Mouse (Mus musculus): ENCODE data around the gene Lifr. TPM values are rescaled to one million over a fixed set of nuclear protein-coding genes. Genes with fewer than 3 reads are reported as not detected.

Lifr gene
- polyA plus RNA-seq, 1 experiment from 2014 or later = 17.5 TPM

DNA sequence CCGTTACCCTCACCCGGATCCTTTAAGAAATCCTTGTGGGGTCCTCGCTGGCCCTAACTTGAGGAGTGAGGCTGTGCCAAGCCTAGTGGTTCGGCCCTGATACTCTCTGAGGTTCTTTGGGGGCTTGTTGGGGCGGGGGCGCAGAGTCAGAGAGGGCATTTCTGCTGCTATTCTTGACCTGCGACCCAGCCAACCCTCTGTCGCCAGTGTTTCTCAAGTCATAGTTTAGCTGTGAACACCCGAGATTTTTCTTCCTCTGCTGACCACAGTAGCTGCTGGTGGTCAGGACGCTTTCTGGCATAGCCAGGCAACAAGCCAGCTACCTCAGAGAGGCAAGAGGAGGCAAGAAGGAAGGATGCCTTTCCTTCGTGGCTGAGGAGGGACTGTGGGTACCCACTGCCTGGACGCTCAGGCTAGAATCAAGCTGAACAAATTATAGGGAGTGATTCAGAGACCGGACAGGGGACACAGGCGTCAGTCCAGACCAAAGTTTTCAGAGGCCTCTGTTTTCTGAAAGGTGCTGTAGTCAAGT, 25.4 kb upstream of the Lifr start:
- Histone ChIP-seq H3K4me3 (no peak overlapping the region), H3K27ac (no peak overlapping the region), H3K9ac (no peak overlapping the region), H3K4me1 (peaks cover 14% of the 10 kb centered on the region), H3K9me3 (no peaks in the 10 kb centered on the region), H3K27me3 (no peaks in the 10 kb centered on the region), H3K36me3 (no peaks in the 10 kb centered on the region), H3K4me2 (replicated peaks) (no peak overlapping the region)
- no peak for ATAC-seq (ENCODE audit: low FRiP score, low read depth)
- 84% methylated on average over 14 of the region's 14 CpGs for WGBS

DNA sequence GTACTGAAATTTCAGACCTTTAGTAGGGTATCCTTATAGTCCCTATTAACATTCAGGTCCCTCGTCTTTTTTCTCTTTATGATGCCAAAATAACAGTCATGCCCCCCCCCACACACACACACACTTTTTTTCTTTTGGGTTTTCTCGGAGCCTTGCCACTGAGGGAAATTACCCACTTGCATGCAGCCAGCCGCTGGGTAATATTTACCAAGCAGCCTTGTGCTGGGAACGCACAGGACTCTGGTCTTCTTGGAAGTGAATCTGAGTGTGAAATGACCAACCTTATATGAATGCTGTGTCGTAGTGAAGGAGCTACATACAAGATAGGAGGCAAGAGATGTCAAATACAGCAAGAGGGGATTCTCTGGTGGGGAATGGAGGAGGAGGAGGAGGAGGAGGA, 24.8 kb upstream of the Lifr start:
- Histone ChIP-seq H3K4me1 (peaks cover 14% of the 10 kb centered on the region), H3K36me3 (no peaks in the 10 kb centered on the region), H3K27ac (no peak overlapping the region), H3K9me3 (no peaks in the 10 kb centered on the region), H3K4me2 (replicated peaks) (no peak overlapping the region), H3K9ac (no peak overlapping the region), H3K4me3 (no peak overlapping the region), H3K27me3 (no peaks in the 10 kb centered on the region)
- no peak for ATAC-seq (ENCODE audit: low FRiP score, low read depth)
- WGBS = 78% methylated on average over 5 of the region's 5 CpGs

DNA sequence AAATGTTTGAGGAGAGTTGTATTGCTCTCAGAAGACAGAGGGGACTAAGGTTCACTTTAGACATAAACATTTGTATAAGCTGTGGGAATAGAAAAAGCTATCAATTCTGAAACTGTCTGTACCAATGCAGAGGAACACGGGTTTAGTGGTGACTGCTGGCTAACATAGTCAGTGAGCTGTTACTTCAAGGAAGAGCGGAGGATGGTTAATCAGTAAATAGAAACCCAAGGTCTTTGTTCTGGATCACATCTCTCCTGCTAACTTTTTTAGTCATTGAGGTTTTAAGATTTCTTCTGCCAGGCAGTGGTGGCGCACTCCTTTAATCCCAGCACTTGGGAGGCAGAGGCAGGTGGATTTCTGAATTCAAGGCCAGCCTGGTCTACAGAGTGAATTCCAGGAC, 23.7 kb upstream of the Lifr start:
- Histone ChIP-seq H3K9ac (no peak overlapping the region), H3K4me1 (peaks cover 13% of the 10 kb centered on the region), H3K4me2 (replicated peaks) (no peak overlapping the region), H3K9me3 (no peaks in the 10 kb centered on the region), H3K27ac (no peak overlapping the region), H3K36me3 (no peaks in the 10 kb centered on the region), H3K27me3 (no peaks in the 10 kb centered on the region), H3K4me3 (no peak overlapping the region)
- ATAC-seq (ENCODE audit: low FRiP score, low read depth) = no peak
- 84% methylated on average over 3 of the region's 3 CpGs for WGBS

DNA sequence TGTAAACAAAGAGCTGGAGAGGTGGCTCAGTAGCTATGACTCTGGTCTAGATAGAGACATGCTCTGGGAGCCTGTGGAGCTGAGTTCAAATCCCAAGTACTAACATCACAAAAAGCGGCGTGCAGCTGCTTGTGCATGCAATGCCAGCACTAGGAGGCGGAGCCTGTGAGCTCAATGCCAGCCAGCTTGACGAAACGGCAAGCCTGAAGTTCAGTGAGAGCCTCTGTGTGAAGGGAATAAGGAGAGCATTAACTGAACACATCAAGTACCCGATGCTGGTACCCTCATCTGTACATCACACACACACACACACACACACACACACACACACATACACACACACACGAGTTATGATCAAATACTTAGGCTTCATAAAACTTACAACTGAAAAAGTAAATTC, 21.0 kb upstream of the Lifr start:
- Histone ChIP-seq H3K4me1 (peaks cover 3% of the 10 kb centered on the region; the same call in 1 of the 2 replicates), H3K4me2 (replicated peaks) (no peak overlapping the region), H3K27me3 (no peaks in the 10 kb centered on the region), H3K9me3 (no peaks in the 10 kb centered on the region), H3K36me3 (no peaks in the 10 kb centered on the region), H3K9ac (no peak overlapping the region), H3K4me3 (no peak overlapping the region), H3K27ac (no peak overlapping the region)
- WGBS = 62% methylated on average over 7 of the region's 7 CpGs
- ATAC-seq (ENCODE audit: low FRiP score, low read depth) = no peak

DNA sequence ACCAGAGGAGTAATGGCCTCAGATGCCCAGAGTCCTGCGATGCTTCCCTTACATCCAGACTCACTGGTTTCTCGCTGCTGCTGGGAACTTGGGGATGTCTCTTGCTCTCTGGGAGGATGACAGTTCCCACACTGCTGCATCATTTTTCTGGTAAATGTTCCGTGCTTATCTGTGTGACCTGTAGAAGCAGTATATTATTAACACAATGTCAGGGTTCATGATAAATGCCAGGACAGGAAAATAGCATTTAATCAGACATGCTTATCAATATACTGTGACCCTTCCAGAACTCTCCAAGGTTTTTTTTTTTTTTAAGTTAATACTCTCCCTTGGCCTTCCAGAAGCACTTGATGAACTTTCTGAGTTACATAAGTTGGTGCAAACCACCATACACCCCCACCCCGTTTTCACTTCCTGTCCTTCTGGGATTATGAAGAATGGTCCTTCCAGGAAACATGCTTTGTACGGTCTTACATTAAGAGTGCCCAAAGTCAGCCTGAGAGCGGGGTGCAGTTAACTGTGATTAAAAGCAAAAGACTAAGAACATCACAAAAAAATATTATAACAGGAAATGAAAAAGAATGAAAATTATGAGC, 20.1 kb upstream of the Lifr start:
- Histone ChIP-seq H3K4me1 (peaks cover 3% of the 10 kb centered on the region; the same call in 1 of the 2 replicates), H3K9ac (no peak overlapping the region), H3K4me3 (no peak overlapping the region), H3K27ac (no peak overlapping the region), H3K27me3 (no peaks in the 10 kb centered on the region), H3K9me3 (no peaks in the 10 kb centered on the region), H3K4me2 (replicated peaks) (no peak overlapping the region), H3K36me3 (no peaks in the 10 kb centered on the region)
- 61% methylated on average over 6 of the region's 6 CpGs for WGBS
- no peak for ATAC-seq (ENCODE audit: low FRiP score, low read depth)

DNA sequence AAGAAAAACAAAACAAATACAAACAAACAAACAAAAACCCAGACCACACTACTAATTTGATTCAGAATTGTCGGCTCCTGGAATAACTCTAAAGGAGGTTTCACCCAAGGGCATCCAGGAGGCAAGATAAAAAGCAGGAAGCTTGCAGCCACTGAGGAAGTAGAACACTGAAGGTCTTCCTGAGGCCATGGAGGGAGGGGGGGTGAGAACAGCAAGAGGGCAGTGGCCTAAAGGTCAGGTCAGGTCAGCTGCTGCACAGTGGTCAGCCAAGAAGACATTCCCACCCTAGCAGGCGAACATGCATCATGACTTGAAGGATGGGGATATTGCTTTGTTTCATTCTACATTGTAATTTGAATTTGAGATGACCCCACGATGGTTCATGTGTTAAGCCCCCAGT, 17.1 kb upstream of the Lifr start:
- no peak overlapping the region for H3K4me2 ChIP-seq (replicated peaks)
- H3K4me3 ChIP-seq = no peak overlapping the region
- no peaks in the 10 kb centered on the region for H3K27me3 ChIP-seq
- no peak for ATAC-seq (ENCODE audit: low FRiP score, low read depth)
- H3K9me3 ChIP-seq = no peaks in the 10 kb centered on the region
- H3K36me3 ChIP-seq = no peaks in the 10 kb centered on the region
- H3K9ac ChIP-seq = no peak overlapping the region
- no peak overlapping the region for H3K27ac ChIP-seq
- 65% methylated on average over 3 of the region's 3 CpGs for WGBS
- H3K4me1 ChIP-seq = peaks cover 3% of the 10 kb centered on the region; the same call in 1 of the 2 replicates

DNA sequence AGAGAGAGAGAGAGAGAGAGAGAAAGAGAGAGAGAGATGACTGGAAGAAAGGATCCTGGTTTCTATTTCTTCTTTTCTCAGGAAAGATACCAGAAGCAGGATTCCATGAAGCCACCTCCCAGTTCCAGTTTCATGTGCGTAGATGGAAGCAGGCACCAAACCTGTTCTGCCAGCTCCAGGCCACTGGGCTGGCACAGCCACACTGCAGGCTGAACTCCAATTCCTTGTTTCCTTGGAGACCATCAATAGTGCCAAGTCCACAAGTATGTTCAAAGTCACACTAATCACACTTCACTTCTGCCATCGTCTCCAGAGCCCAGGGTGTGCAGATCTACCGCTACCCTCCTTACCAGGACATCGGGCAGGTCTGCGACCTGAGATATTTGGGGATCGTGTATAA, 15.2 kb upstream of the Lifr start:
- Histone ChIP-seq H3K4me1 (no peaks in the 10 kb centered on the region), H3K9ac (no peak overlapping the region), H3K4me3 (no peak overlapping the region), H3K9me3 (no peaks in the 10 kb centered on the region), H3K4me2 (replicated peaks) (no peak overlapping the region), H3K36me3 (no peaks in the 10 kb centered on the region), H3K27me3 (no peaks in the 10 kb centered on the region), H3K27ac (no peak overlapping the region)
- no peak for ATAC-seq (ENCODE audit: low FRiP score, low read depth)
- 86% methylated on average over 6 of the region's 6 CpGs for WGBS

DNA sequence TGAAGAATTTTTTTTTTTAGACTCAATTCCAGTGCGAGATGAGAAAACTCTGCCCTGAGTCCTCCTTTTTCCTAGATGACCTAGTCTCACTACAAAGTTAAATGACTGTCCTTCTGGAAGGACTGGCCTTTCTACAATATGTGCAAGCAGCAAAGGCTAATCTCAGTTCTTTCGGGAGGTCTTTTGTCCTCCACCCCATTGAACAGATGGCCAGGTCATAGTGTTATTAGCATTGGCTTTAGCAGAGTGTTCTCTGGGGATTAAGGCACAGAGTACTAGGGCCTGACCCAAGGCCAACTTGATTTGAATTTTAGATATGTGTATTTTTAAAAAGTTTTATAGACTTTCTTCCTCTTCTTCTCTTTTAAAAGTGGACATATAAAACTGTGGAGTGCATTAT, 12.1 kb upstream of the Lifr start:
- 74% methylated on average over 2 of the region's 2 CpGs for WGBS
- Histone ChIP-seq H3K4me1 (peaks cover 10% of the 10 kb centered on the region; the same call in 1 of the 2 replicates), H3K9ac (no peak overlapping the region), H3K27me3 (no peaks in the 10 kb centered on the region), H3K9me3 (no peaks in the 10 kb centered on the region), H3K4me2 (replicated peaks) (no peak overlapping the region), H3K36me3 (no peaks in the 10 kb centered on the region), H3K27ac (no peak overlapping the region), H3K4me3 (no peak overlapping the region)
- no peak for ATAC-seq (ENCODE audit: low FRiP score, low read depth)

DNA sequence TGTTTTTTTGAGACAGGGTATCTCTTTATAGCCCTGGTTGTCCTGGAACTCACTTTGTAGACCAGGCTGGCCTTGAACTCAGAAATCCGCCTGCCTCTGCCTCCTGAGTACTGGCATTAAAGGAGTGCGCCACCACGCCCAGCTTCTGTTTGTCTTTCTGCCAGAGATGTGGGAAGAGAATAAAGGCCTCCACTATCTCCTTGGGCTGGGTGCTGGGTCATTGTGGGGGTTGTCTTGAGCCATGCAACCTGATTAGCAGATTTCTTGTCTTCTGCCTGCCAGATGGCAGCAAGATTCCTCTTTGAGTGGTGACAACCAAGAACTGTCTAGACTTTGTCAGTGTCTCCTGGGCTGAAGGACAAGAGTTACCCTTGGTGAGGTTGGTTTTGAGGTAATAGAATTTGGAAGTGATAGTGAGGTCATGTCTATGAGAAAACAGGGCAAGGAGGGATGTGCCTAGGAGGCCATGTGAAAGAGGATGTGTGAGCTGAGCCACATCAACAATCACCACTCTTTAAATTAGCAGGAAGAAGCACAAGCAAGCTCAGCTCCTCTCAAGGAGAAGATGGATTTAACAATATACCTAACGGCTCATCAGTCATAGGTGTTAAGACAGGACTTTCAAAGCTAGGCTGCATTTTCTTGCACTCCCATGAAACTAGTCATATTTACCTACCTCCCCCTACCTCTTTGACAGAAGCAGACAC, 10.6 kb upstream of the Lifr start:
- WGBS = 95% methylated on average over 4 of the region's 4 CpGs
- H3K4me3 ChIP-seq = no peak overlapping the region
- H3K4me2 ChIP-seq (replicated peaks) = no peak overlapping the region
- H3K4me1 ChIP-seq = peaks cover 12% of the 10 kb centered on the region
- H3K36me3 ChIP-seq = no peaks in the 10 kb centered on the region
- no peak overlapping the region for H3K27ac ChIP-seq
- H3K9me3 ChIP-seq = no peaks in the 10 kb centered on the region
- no peaks in the 10 kb centered on the region for H3K27me3 ChIP-seq
- no peak overlapping the region for H3K9ac ChIP-seq
- no peak for ATAC-seq (ENCODE audit: low FRiP score, low read depth)

DNA sequence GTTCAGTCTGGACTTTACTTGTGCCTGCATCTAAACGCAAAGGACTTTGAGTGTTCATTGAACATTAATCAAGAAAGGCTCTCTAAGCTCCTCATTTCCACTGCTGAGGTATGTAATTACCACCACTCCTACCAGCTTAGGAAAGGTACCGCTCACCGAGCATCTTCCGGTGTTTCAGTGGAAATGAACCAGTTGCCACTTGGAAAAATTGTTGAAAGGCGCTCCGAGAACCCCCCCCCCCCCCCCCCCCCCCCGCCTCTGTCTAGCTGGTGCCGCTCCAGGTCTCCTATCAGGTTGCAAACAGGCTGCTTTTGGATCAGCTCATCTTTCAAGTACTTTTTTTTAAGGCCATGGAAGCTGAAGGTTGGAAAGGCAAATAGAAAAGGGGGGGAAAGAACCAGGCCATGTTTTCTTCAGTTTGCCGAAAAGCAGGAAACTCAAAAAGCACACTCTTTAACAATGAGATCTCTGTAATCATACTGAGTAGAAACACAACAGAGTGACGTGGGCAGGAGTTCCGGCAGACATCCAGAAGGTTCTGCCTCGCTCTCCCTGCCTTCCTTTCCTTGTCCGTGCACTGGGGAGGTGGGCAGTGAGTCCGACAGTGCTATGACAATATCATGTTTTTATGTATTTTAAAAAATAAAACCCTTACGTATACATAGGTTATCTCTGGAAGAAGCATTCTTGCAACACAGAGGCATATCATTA, 9.3 kb upstream of the Lifr start:
- 51% methylated on average over 14 of the region's 15 CpGs for WGBS
- H3K4me3 ChIP-seq = no peak overlapping the region
- no peak overlapping the region for H3K27ac ChIP-seq
- H3K9me3 ChIP-seq = no peaks in the 10 kb centered on the region
- H3K27me3 ChIP-seq = no peaks in the 10 kb centered on the region
- no peak overlapping the region for H3K4me2 ChIP-seq (replicated peaks)
- H3K36me3 ChIP-seq = no peaks in the 10 kb centered on the region
- ATAC-seq (ENCODE audit: low FRiP score, low read depth) = no peak
- peaks cover 18% of the 10 kb centered on the region for H3K4me1 ChIP-seq
- no peak overlapping the region for H3K9ac ChIP-seq

DNA sequence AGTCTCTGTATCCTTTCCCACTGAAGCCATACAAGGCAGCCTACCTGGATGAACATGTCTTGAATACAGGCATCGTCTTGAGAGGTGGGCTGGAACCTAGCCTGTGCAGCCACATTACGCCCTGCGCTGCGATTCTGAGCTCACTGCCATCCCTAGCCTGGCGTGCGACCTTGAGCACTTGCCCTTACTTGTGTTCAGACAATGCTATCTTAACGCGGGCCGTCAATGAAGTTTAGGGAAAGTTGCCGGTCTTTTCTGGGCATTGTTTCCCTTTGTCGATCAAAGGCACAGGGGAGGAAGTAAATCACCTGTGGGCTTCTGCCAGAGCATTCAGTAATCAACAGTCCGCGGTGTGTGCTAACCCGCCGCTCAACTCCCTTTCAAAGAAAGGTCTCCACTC, 8.6 kb upstream of the Lifr start:
- Histone ChIP-seq H3K9ac (no peak overlapping the region), H3K36me3 (no peaks in the 10 kb centered on the region), H3K9me3 (no peaks in the 10 kb centered on the region), H3K27ac (no peak overlapping the region), H3K27me3 (no peaks in the 10 kb centered on the region), H3K4me1 (peaks cover 18% of the 10 kb centered on the region), H3K4me3 (no peak overlapping the region), H3K4me2 (replicated peaks) (no peak overlapping the region)
- no peak for ATAC-seq (ENCODE audit: low FRiP score, low read depth)
- 50% methylated on average over 15 of the region's 15 CpGs for WGBS

DNA sequence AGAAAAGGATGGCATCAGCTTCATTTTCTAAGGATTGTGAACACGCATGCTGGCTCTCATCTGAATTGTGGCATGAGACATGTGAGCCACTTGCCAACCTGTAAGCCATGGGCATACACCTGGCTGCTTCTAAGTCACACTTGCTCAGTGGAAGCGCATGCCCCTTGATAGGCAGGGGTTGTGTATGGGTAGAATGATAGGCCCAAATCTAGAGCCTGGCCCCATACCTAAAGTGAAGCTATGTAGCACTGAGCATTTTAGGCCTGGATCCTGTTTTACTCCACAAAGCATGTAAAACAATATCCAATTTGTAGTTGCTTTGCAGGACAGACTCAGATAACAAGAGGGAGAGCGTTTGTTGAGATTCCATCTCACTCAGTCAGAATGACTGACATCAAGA, 7.5 kb upstream of the Lifr start:
- no peak for ATAC-seq (ENCODE audit: low FRiP score, low read depth)
- Histone ChIP-seq H3K4me3 (no peak overlapping the region), H3K9me3 (no peaks in the 10 kb centered on the region), H3K27ac (no peak overlapping the region), H3K27me3 (no peaks in the 10 kb centered on the region), H3K36me3 (no peaks in the 10 kb centered on the region), H3K4me1 (peaks cover 18% of the 10 kb centered on the region), H3K9ac (no peak overlapping the region), H3K4me2 (replicated peaks) (no peak overlapping the region)
- WGBS = 92% methylated on average over 3 of the region's 3 CpGs

Measured in limb, embryonic 13.5 days (tissue).